ENCODE assay signal across 8 mouse cellular contexts in genomic region chr19:7340371-7340779, GRCm38 (mm10). TPM values are rescaled to one million over a fixed set of nuclear protein-coding genes. Genes with fewer than 3 reads are reported as not detected.
A peak's percentile ranks its signal among the peaks of the same experiment; 100 is the strongest.
DNase-seq lines count a peak whose midpoint lies in the region; ATAC-seq lines count a peak whose summit lies in the region.

No protein-coding gene starts in this region.

- peak; percentile 50 for DNase-seq in kidney, adult 18-20 months
- DNase-seq in kidney, adult 11 months, result no peak
- peak; percentile 38 for DNase-seq in adrenal gland, postnatal 14 days
- peak; percentile 56 to 83 for DNase-seq in left cerebral cortex, postnatal 25 days (ENCODE audit: low spot score in 2 of 2)

- H3K4me3 ChIP-seq in forebrain, embryonic 12.5 days (replicated peaks), result peak overlapping the region; percentile 79
- H3K4me3 ChIP-seq in hindbrain, embryonic 13.5 days, result peak overlapping the region; percentile 93
- peak overlapping the region; percentile 93 for H3K4me3 ChIP-seq in midbrain, embryonic 13.5 days (replicated peaks)

- peaks cover 46% of the 10 kb centered on the region for H3K4me1 ChIP-seq in forebrain, embryonic 12.5 days
- peaks cover 53% of the 10 kb centered on the region for H3K4me1 ChIP-seq in hindbrain, embryonic 13.5 days (replicated peaks)
- peaks cover 57% of the 10 kb centered on the region for H3K4me1 ChIP-seq in midbrain, embryonic 13.5 days (replicated peaks)

- no peak for ATAC-seq in forebrain, embryonic 12.5 days (ENCODE audit: low FRiP score)
- ATAC-seq in hindbrain, embryonic 13.5 days (ENCODE audit: low FRiP score), result no peak
- ATAC-seq in midbrain, embryonic 13.5 days, result no peak
- ATAC-seq in erythroid progenitor cell, adult 5-6 weeks (replicated peaks; ENCODE audit: low FRiP score, poor library complexity, severe bottlenecking), result no peak

- peak overlapping the region; percentile 95 for H3K9ac ChIP-seq in forebrain, embryonic 12.5 days
- H3K9ac ChIP-seq in hindbrain, embryonic 13.5 days, result peak overlapping the region; percentile 98
- H3K9ac ChIP-seq in midbrain, embryonic 13.5 days (replicated peaks), result peak overlapping the region; percentile 99

- 3% methylated on average over 15 of the region's 15 CpGs for WGBS in forebrain, embryonic 12.5 days
- WGBS in hindbrain, embryonic 13.5 days, result 2% methylated on average over 15 of the region's 15 CpGs
- 1% methylated on average over 15 of the region's 15 CpGs for WGBS in midbrain, embryonic 13.5 days

- no peaks in the 10 kb centered on the region for H3K9me3 ChIP-seq in forebrain, embryonic 12.5 days
- no peaks in the 10 kb centered on the region for H3K9me3 ChIP-seq in hindbrain, embryonic 13.5 days
- H3K9me3 ChIP-seq in midbrain, embryonic 13.5 days, result no peaks in the 10 kb centered on the region

- H3K27ac ChIP-seq in forebrain, embryonic 12.5 days, result 0 out of 2 replicates have a peak overlapping the region, but pooled peaks have one; percentile 90
- peak overlapping the region; percentile 89 for H3K27ac ChIP-seq in hindbrain, embryonic 13.5 days
- H3K27ac ChIP-seq in midbrain, embryonic 13.5 days, result peak overlapping the region; percentile 89

- H3K27me3 ChIP-seq in forebrain, embryonic 12.5 days, result no peaks in the 10 kb centered on the region
- H3K27me3 ChIP-seq in hindbrain, embryonic 13.5 days, result no peaks in the 10 kb centered on the region
- no peaks in the 10 kb centered on the region for H3K27me3 ChIP-seq in midbrain, embryonic 13.5 days

- no peaks in the 10 kb centered on the region for H3K36me3 ChIP-seq in forebrain, embryonic 12.5 days (replicated peaks)
- H3K36me3 ChIP-seq in hindbrain, embryonic 13.5 days, result 0 out of 2 replicates have a peak, but pooled peaks cover 4% of the 10 kb centered on the region
- H3K36me3 ChIP-seq in midbrain, embryonic 13.5 days, result 0 out of 2 replicates have a peak, but pooled peaks cover 4% of the 10 kb centered on the region

- intact Hi-C loops in left cerebral cortex, postnatal 25 days (cut with DNase I), result loop anchor here (10.0 kb wide), 2 partner anchors 106 to 286 kb away; partner anchors contain the start of gene Macrod1

- peak overlapping the region; percentile 96 for H3K4me2 ChIP-seq in forebrain, embryonic 12.5 days
- peak overlapping the region; percentile 98 for H3K4me2 ChIP-seq in hindbrain, embryonic 13.5 days
- peak overlapping the region; percentile 89 for H3K4me2 ChIP-seq in midbrain, embryonic 13.5 days (replicated peaks)

RNA-seq across cellular contexts. Expression of gene Mark2, which starts 1.3 kb away (rescaled TPM):
- 70.0 and 85.3 TPM in 2 replicates for total RNA-seq in adrenal gland, postnatal 14 days (2021)
- polyA plus RNA-seq in forebrain, embryonic 12.5 days (2016; fragmentation: Nextera tagmentation; extraction: Ambion mirVana), result 47.6 and 53.5 TPM in 2 replicates
- 40.9 and 42.5 TPM in 2 replicates for polyA plus RNA-seq in hindbrain, embryonic 13.5 days (2015; fragmentation: Nextera tagmentation; extraction: Ambion mirVana)
- total RNA-seq in left cerebral cortex, postnatal 25 days (2021), result 100 to 1,000 TPM; 134 to 150 TPM
- 40.7 and 47.1 TPM in 2 replicates for polyA plus RNA-seq in midbrain, embryonic 13.5 days (2015; fragmentation: Nextera tagmentation; extraction: Ambion mirVana)
- total RNA-seq in erythroid progenitor cell, adult 5-6 weeks (2015; ENCODE audit: low replicate concordance), result 48.7 and 54.1 TPM in 2 replicates
- total RNA-seq in erythroid progenitor cell, adult 5-6 weeks (2017; ENCODE audit: low replicate concordance), result 38.4 and 51.5 TPM in 2 replicates

RNA-seq across cellular contexts. Expression of gene Spindoc, which starts 42.4 kb away (rescaled TPM):
- total RNA-seq in adrenal gland, postnatal 14 days (2021), result 23.8 and 30.4 TPM in 2 replicates
- 41.9 and 42.4 TPM in 2 replicates for polyA plus RNA-seq in forebrain, embryonic 12.5 days (2016; fragmentation: Nextera tagmentation; extraction: Ambion mirVana)
- polyA plus RNA-seq in hindbrain, embryonic 13.5 days (2015; fragmentation: Nextera tagmentation; extraction: Ambion mirVana), result 34.0 and 42.7 TPM in 2 replicates
- total RNA-seq in left cerebral cortex, postnatal 25 days (2021), result 10 to 100 TPM; 29.0 to 32.0 TPM
- 42.2 and 45.3 TPM in 2 replicates for polyA plus RNA-seq in midbrain, embryonic 13.5 days (2015; fragmentation: Nextera tagmentation; extraction: Ambion mirVana)
- total RNA-seq in erythroid progenitor cell, adult 5-6 weeks (2015; ENCODE audit: low replicate concordance), result 4.2 TPM in 1 of 2 replicates, not detected in the other
- total RNA-seq in erythroid progenitor cell, adult 5-6 weeks (2017; ENCODE audit: low replicate concordance), result 0.15 and 2.2 TPM in 2 replicates
